Mouse (Mus musculus) liver, embryonic 15.5 days (tissue): Measurements from ENCODE around the gene Nrxn3. TPM values are rescaled to one million over a fixed set of nuclear protein-coding genes. Genes with fewer than 3 reads are reported as not detected.

Source experiments
- ATAC-seq: fragments of 200-750 bp; cut with Nextera tagmentation; 2 replicates; pipeline ENCODE4 v1.8.0; 2017; ENCODE audit warnings: moderate number of reproducible peaks, mild to moderate bottlenecking, moderate library complexity; ENCODE audit not compliant: insufficient read depth
- H3K27ac ChIP-seq: fragments of 300-500 bp; sonication (generic); replicated peaks from 2 replicates; pipeline ENCODE4 v1.5.1; 2015; ENCODE audit warnings: mild to moderate bottlenecking, inconsistent platforms
- H3K27me3 ChIP-seq: fragments of 300-500 bp; sonication (generic); 2 replicates; pipeline ENCODE4 v1.6.1; 2015; ENCODE audit warnings: mild to moderate bottlenecking, inconsistent platforms
- H3K36me3 ChIP-seq: fragments of 300-500 bp; sonication (generic); replicated peaks from 2 replicates; pipeline ENCODE4 v1.6.1; 2015; ENCODE audit warnings: moderate library complexity, mild to moderate bottlenecking, inconsistent platforms
- H3K4me1 ChIP-seq: fragments of 300-500 bp; sonication (generic); replicated peaks from 2 replicates; pipeline ENCODE4 v1.6.1; 2015; ENCODE audit warnings: inconsistent platforms
- H3K4me2 ChIP-seq: fragments of 300-500 bp; sonication (generic); 2 replicates; pipeline ENCODE4 v1.6.1; 2015; ENCODE audit warnings: moderate library complexity, mild to moderate bottlenecking, inconsistent platforms
- H3K4me3 ChIP-seq: fragments of 300-500 bp; sonication (generic); replicated peaks from 2 replicates; pipeline ENCODE4 v1.5.1; 2015; ENCODE audit warnings: mild to moderate bottlenecking, inconsistent platforms
- H3K9ac ChIP-seq: fragments of 300-500 bp; sonication (generic); 2 replicates; pipeline ENCODE4 v1.6.1; 2015; ENCODE audit warnings: moderate library complexity, mild to moderate bottlenecking, inconsistent platforms
- H3K9me3 ChIP-seq: fragments of 300-500 bp; sonication (generic); replicated peaks from 2 replicates; pipeline ENCODE4 v1.6.1; 2016; ENCODE audit warnings: inconsistent platforms
- WGBS: fragments of 180-500 bp; shearing (Covaris S2); methylation state at CpG from one replicate; pipeline ENCODE4 v1.1.7; 2015; ENCODE audit warnings: mixed read lengths; ENCODE audit not compliant: insufficient replicate concordance; 5-methylcytosine and 5-hydroxymethylcytosine counted together
- polyA plus RNA-seq: library from polyadenylated mRNA; unstranded; fragments of >200 nt; fragmentation: Nextera tagmentation; extraction: Ambion mirVana; gene quantifications from 2 replicates; pipeline ENCODE4 v1.2.1, GENCODE M21; 2015

Gene Nrxn3
- polyA plus RNA-seq, 1 experiment from 2014 or later = 0.38 TPM

DNA sequence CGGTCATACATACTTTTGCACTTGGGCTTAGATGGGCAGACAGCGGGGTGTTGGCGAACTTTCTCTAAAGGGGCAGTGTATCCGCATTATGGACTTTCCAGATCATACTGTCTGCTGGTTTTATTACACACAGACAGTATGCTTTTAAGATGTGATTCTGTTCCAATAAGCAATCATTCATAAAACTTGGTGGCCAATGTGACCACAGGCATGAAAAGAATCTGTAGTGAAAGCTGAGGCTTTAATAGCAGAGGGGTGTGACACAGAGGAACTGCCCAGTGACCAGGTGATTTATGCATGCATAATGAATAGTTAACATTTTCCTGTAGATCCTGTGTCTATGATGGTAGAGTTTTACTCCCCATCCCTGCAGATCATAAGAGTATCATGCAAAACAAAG is 1254.0 kb downstream of the Nrxn3 start:
- Histone ChIP-seq H3K4me1 (no peaks in the 10 kb centered on the region), H3K4me2 (no peak overlapping the region), H3K4me3 (no peak overlapping the region), H3K27me3 (no peaks in the 10 kb centered on the region), H3K27ac (no peak overlapping the region), H3K36me3 (no peaks in the 10 kb centered on the region), H3K9me3 (no peaks in the 10 kb centered on the region), H3K9ac (no peak overlapping the region)
- no peak for ATAC-seq
- WGBS = 80% methylated on average over 4 of the region's 4 CpGs

GRCm38 (mm10) chr12:89977479-89977878 is 1254.8 kb downstream of the Nrxn3 start:
- Histone ChIP-seq H3K4me1 (no peaks in the 10 kb centered on the region), H3K4me3 (no peak overlapping the region), H3K4me2 (no peak overlapping the region), H3K9me3 (no peaks in the 10 kb centered on the region), H3K9ac (no peak overlapping the region), H3K27me3 (no peaks in the 10 kb centered on the region), H3K36me3 (no peaks in the 10 kb centered on the region), H3K27ac (no peak overlapping the region)
- no peak for ATAC-seq
- 60% methylated on average over 5 of the region's 5 CpGs for WGBS

- Histone ChIP-seq H3K9me3 (no peaks in the 10 kb centered on the region), H3K4me3 (no peak overlapping the region), H3K4me1 (no peaks in the 10 kb centered on the region), H3K9ac (no peak overlapping the region), H3K27ac (no peak overlapping the region), H3K36me3 (no peaks in the 10 kb centered on the region), H3K27me3 (no peaks in the 10 kb centered on the region), H3K4me2 (no peak overlapping the region)
- WGBS = 71% methylated on average over 1 of the region's 1 CpGs
- no peak for ATAC-seq
Observed at GRCm38 (mm10) chr12:89979190-89979589, 1256.5 kb downstream of the Nrxn3 start.

DNA sequence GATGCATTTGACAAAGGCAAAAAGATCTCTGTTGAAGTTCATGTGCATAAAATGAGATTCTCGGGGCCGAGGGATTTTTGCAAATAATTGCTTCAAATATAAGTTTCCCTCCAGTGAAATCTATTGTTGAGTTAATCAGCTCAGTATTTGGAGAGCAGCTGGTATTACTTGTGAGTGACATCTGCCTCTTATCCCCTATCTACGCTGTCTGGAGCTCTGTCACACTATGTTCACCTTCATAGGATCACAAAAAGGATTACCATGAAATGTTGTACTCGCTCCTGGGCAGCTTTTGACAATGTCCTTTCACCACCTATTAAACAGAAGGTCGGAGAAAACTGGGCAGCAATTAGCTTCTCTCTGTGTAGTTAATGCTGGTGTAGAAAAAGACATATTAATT is 1259.8 kb downstream of the Nrxn3 start:
- Histone ChIP-seq H3K27me3 (no peaks in the 10 kb centered on the region), H3K27ac (no peak overlapping the region), H3K9ac (no peak overlapping the region), H3K4me2 (no peak overlapping the region), H3K9me3 (0 out of 2 replicates have a peak, but pooled peaks cover 2% of the 10 kb centered on the region), H3K4me1 (no peaks in the 10 kb centered on the region), H3K4me3 (no peak overlapping the region), H3K36me3 (no peaks in the 10 kb centered on the region)
- ATAC-seq = no peak
- 54% methylated on average over 5 of the region's 5 CpGs for WGBS

DNA sequence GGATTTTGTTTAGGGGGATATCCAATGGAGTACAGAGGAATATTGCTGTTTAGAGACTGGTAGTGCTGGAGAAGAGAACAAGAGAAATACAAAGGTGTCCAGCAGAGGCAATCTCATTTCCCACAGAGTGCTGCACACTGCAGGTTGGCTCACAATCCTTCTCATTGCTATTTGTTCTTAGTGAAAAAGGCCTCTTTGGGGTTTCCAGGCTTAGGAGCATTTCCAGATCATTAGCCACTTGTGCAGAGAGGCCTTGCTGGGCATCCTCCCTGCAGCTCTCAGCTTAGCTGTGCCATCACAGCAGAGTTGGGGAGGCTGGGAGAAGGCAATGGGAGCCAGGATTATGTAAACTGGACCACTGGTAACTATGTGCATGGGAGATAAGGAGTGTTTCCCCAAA is 1260.7 kb downstream of the Nrxn3 start:
- no peak for ATAC-seq
- Histone ChIP-seq H3K9me3 (0 out of 2 replicates have a peak, but pooled peaks cover 2% of the 10 kb centered on the region), H3K4me2 (no peak overlapping the region)

DNA sequence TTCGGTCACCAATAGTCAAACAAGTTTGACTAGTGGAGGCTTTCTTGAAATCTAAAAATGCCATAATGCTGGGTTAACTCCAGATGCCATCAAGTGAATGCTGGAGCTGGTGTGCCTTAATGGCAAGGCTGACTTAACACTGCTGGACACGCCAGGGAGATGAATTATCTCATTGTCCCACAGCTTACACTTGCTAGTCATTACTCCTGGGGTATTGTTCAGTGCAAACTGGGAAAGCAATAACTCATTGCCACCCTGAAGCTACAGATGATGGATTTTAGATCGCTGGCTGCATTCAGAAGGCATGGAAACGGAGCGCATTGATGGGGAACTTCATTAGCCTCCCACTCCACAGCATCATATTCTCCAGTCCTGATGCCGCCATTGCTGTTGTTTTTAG is 1263.5 kb downstream of the Nrxn3 start:
- WGBS = 55% methylated on average over 6 of the region's 6 CpGs
- ATAC-seq = no peak
- Histone ChIP-seq H3K9ac (no peak overlapping the region), H3K4me2 (no peak overlapping the region), H3K4me1 (no peaks in the 10 kb centered on the region), H3K27me3 (no peaks in the 10 kb centered on the region), H3K9me3 (0 out of 2 replicates have a peak, but pooled peaks cover 2% of the 10 kb centered on the region), H3K4me3 (no peak overlapping the region), H3K27ac (no peak overlapping the region), H3K36me3 (no peaks in the 10 kb centered on the region)

More for the DNA sequence above, 1260.7 kb downstream of the Nrxn3 start:
- H3K27ac ChIP-seq = no peak overlapping the region
- H3K4me1 ChIP-seq = no peaks in the 10 kb centered on the region
- no peak overlapping the region for H3K9ac ChIP-seq
- H3K4me3 ChIP-seq = no peak overlapping the region
- H3K36me3 ChIP-seq = no peaks in the 10 kb centered on the region
- no peaks in the 10 kb centered on the region for H3K27me3 ChIP-seq

- Histone ChIP-seq H3K27ac (no peak overlapping the region), H3K4me3 (no peak overlapping the region), H3K4me1 (no peaks in the 10 kb centered on the region), H3K36me3 (no peaks in the 10 kb centered on the region), H3K9me3 (no peaks in the 10 kb centered on the region), H3K9ac (no peak overlapping the region), H3K27me3 (no peaks in the 10 kb centered on the region), H3K4me2 (no peak overlapping the region)
- WGBS = 64% methylated on average over 5 of the region's 5 CpGs
- ATAC-seq = no peak
Observed at GRCm38 (mm10) chr12:89993273-89993672, 1270.6 kb downstream of the Nrxn3 start.

DNA sequence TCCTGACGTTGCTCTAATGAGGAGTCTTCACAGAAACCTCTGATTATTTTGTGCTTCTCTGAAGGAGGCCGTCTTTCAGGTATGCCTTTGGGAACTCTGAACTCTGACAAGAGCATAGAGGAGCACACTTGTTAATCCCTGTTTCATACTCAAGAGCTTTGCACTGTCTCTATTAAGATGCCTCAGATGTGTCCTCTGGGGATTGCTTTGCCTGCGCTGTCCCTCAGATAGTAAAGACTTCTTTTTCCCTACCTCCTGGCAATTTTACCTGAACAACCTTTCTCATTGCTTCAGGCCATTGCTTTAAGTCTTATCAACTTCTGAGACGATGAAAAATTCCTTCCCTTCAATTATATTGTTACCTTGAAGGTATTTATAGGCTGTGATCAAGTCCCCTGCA is 1272.7 kb downstream of the Nrxn3 start:
- no peak for ATAC-seq
- Histone ChIP-seq H3K36me3 (no peaks in the 10 kb centered on the region), H3K9ac (no peak overlapping the region), H3K4me1 (no peaks in the 10 kb centered on the region), H3K9me3 (no peaks in the 10 kb centered on the region), H3K27ac (no peak overlapping the region), H3K4me2 (no peak overlapping the region), H3K4me3 (no peak overlapping the region), H3K27me3 (no peaks in the 10 kb centered on the region)
- 53% methylated on average over 4 of the region's 4 CpGs for WGBS

- no peak overlapping the region for H3K4me3 ChIP-seq
- 56% methylated on average over 2 of the region's 2 CpGs for WGBS
- H3K4me2 ChIP-seq = no peak overlapping the region
- ATAC-seq = no peak
- H3K36me3 ChIP-seq = no peaks in the 10 kb centered on the region
- H3K27ac ChIP-seq = no peak overlapping the region
- no peaks in the 10 kb centered on the region for H3K4me1 ChIP-seq
- no peaks in the 10 kb centered on the region for H3K27me3 ChIP-seq
- no peaks in the 10 kb centered on the region for H3K9me3 ChIP-seq
- H3K9ac ChIP-seq = no peak overlapping the region
Observed at GRCm38 (mm10) chr12:90010280-90010679, 1287.6 kb downstream of the Nrxn3 start.

DNA sequence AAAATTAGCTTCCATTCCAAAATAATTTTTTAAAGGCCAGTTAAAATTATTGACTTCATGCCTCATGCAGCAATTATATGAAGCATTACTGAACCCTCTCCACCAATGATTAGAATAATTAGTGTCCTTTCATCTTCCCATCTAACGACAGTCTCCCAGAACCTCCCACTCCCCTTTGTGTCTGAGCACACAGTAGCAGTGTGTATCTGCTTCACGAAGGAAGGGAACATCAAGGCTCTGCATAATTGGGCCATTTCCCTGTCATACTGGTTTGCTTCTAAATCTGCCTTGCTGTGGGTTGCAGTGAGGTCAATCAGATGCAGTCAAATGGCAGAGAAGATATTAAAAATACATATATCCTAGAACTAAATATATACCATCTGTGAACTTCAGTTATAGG is 1291.3 kb downstream of the Nrxn3 start:
- Histone ChIP-seq H3K4me2 (no peak overlapping the region), H3K4me3 (no peak overlapping the region), H3K36me3 (no peaks in the 10 kb centered on the region), H3K9me3 (no peaks in the 10 kb centered on the region), H3K4me1 (no peaks in the 10 kb centered on the region), H3K9ac (no peak overlapping the region), H3K27me3 (no peaks in the 10 kb centered on the region), H3K27ac (no peak overlapping the region)
- no peak for ATAC-seq
- 50% methylated on average over 2 of the region's 2 CpGs for WGBS

DNA sequence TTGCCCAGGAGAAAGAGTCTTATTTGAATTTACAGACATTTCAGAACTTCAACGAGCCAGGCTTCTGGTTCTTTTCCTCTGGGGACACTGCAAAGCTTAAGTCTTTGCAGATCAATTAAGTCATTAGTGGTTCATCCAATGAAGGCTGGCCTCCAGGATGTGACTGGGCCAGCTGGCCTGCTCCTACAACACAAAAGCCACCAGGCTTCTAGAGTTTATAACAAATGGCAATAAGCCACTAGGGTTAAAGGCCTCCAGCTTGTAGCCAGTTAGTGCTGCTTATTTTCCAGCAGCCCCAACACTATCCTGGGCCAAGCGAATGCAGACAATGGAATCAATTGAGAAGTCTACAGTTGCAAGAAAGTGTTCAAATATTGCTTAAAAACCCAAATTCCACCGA is 1304.3 kb downstream of the Nrxn3 start:
- Histone ChIP-seq H3K4me1 (no peaks in the 10 kb centered on the region), H3K27me3 (no peaks in the 10 kb centered on the region), H3K9ac (no peak overlapping the region), H3K4me3 (no peak overlapping the region), H3K4me2 (no peak overlapping the region), H3K27ac (no peak overlapping the region), H3K9me3 (no peaks in the 10 kb centered on the region), H3K36me3 (no peaks in the 10 kb centered on the region)
- no peak for ATAC-seq
- 48% methylated on average over 3 of the region's 3 CpGs for WGBS

DNA sequence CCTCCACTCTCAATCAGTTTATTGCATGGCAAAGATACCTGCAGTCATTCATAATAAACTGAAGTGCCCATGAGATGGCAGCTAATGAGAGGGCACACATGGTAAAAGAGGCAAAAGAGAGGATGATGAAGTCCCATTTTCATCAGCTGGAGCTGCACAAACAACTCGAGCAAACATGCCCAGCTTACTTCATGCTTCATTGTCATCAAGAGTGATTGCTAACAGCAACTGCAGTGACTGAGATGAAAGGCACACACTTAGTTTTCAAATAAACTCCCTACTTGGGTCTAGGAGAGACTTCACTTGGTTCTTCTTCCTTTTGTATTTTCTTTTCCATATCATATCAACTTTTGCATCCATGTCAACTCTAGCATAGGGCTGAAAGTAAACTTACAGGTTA is 1318.4 kb downstream of the Nrxn3 start:
- 41% methylated on average over 1 of the region's 1 CpGs for WGBS
- Histone ChIP-seq H3K9ac (no peak overlapping the region), H3K4me2 (no peak overlapping the region), H3K27me3 (no peaks in the 10 kb centered on the region), H3K36me3 (no peaks in the 10 kb centered on the region), H3K4me1 (no peaks in the 10 kb centered on the region), H3K9me3 (no peaks in the 10 kb centered on the region), H3K4me3 (no peak overlapping the region), H3K27ac (no peak overlapping the region)
- ATAC-seq = no peak
